Mouse (Mus musculus) E14TG2a.4 (cell line): ENCODE data around the gene Ctnnd2.

Source experiments
- H3K27me3 ChIP-seq: 2 replicates; pipeline ENCODE4 v1.6.1; 2014; ENCODE audit warnings: low read length, control low read depth; ENCODE audit not compliant: insufficient read depth
- H3K36me3 ChIP-seq: 2 replicates; pipeline ENCODE4 v1.6.1; 2014; ENCODE audit warnings: low read length, control low read depth; ENCODE audit not compliant: insufficient read depth
- H3K4me1 ChIP-seq: replicated peaks from 2 replicates; pipeline ENCODE4 v1.6.1; 2014; ENCODE audit warnings: low read depth, low read length, control low read depth
- H3K4me3 ChIP-seq: replicated peaks from 2 replicates; pipeline ENCODE4 v1.5.1; 2014; ENCODE audit warnings: mild to moderate bottlenecking, low read length
- H3K9me3 ChIP-seq: 2 replicates; pipeline ENCODE4 v1.6.1; 2014; ENCODE audit warnings: low read length, control low read depth
- CTCF ChIP-seq: conservative IDR thresholded peaks from 2 replicates; pipeline ENCODE4 v1.5.1; 2014; ENCODE audit warnings: low read length
- NANOG ChIP-seq: IDR thresholded peaks from 2 replicates; pipeline ENCODE4 v1.6.1; 2014; ENCODE audit warnings: borderline replicate concordance, low read length, mixed read lengths
- POU5F1 ChIP-seq: IDR thresholded peaks from 2 replicates; pipeline ENCODE4 v1.6.1; 2014; ENCODE audit warnings: low read length, borderline replicate concordance

The Ctnnd2 gene

DNA sequence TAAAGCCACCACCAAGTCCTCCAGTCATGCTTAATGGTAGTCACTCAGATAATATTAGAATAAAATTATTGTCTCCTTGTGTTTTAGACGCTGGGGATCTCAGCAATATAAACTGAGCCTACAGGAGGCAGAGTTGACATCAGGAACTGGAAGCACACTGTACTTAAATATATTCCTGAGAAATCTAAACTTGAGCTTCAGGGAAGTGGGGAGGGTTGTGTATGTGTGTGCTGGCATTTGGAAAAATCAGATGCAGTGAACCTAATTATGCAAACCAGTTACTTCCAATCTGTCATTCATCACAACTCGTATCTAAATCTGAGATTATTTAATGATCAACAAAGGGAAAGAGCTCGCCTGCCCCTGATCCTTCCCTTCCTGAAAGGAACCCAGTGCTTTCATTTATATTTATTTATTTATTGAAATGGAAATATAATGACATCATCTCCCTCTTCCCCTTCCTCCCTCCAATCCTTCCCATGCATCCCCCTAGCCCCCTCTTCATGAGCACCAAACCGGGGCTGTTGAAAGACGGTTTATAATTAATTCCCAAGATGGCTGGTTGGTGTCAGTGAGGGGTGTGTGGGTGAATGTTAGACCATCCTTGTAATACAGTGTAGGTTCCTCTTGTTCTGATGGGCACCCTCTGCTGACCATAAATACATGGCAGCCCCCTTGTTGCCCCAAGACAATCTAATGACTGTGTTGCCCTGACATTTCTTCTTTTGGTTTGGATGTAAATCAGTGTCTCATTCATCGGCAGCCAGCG, 495.6 kb downstream of the Ctnnd2 start:
- Histone ChIP-seq H3K9me3 (no peaks in the 10 kb centered on the region), H3K27me3 (no peaks in the 10 kb centered on the region), H3K36me3 (no peaks in the 10 kb centered on the region), H3K4me1 (peaks cover 17% of the 10 kb centered on the region), H3K4me3 (no peak overlapping the region)
- no peak for TF ChIP-seq NANOG
- no peak for TF ChIP-seq POU5F1
- TF ChIP-seq CTCF = no peak

DNA sequence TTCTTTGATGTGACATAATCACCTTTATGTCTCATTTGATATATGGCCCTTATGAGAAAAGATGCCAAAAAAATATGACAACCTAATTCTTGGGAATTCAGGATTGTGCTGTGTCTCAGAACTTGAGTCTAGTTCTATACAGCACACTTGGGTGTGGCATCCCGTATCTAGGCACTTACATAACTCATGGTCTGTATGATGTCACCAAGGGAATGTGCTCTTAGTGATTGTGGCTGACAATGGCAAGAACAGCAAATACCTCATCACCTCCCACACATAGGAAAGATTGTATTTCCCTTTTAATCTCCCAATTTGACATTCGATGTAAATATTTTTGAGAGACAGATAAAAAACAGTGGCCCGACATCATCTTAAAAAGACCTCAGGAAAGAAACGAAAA, 509.5 kb downstream of the Ctnnd2 start:
- no peaks in the 10 kb centered on the region for H3K9me3 ChIP-seq
- no peaks in the 10 kb centered on the region for H3K27me3 ChIP-seq
- no peak for TF ChIP-seq POU5F1
- no peak for TF ChIP-seq CTCF
- TF ChIP-seq NANOG = no peak
- no peaks in the 10 kb centered on the region for H3K36me3 ChIP-seq
- no peak overlapping the region for H3K4me3 ChIP-seq
- H3K4me1 ChIP-seq = no peaks in the 10 kb centered on the region

DNA sequence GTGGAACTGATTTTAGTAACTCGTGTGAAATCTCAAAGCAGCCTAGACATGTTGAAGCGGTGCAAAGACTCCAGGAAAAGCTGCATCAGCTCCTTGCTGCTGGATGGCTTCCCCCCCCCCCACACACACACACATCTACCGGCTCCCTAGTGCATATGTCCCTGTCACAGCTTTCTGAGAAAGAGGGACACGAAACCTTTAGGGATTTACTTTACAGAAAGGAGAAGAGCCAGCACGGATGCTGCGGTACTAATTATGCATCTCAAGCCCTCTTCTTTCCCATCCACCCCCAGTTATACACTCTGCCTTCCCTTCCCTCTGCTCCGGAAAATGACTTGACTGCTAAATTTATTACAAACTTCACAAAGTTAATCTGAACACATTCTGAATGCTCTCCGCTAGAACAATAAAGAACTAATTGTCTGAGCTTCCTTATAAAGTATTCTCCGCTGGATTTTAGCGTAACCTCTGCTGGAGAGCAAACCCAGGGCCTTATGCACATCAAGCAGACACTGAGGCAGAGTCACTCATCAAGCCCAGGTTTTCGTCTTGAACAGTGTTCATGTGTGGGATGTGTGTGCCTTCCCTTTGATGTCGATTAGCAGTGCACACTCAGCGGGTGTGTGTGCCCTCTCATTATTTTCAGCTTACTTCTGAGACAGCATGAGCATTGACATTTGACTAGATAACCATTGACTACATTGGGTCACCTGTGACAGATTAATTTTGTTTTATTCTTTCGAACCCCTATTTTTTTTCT, 510.1 kb downstream of the Ctnnd2 start:
- H3K27me3 ChIP-seq = no peaks in the 10 kb centered on the region
- no peaks in the 10 kb centered on the region for H3K4me1 ChIP-seq
- no peak overlapping the region for H3K4me3 ChIP-seq
- TF ChIP-seq NANOG (no peak), CTCF (no peak), POU5F1 (no peak)
- no peaks in the 10 kb centered on the region for H3K9me3 ChIP-seq
- H3K36me3 ChIP-seq = no peaks in the 10 kb centered on the region

DNA sequence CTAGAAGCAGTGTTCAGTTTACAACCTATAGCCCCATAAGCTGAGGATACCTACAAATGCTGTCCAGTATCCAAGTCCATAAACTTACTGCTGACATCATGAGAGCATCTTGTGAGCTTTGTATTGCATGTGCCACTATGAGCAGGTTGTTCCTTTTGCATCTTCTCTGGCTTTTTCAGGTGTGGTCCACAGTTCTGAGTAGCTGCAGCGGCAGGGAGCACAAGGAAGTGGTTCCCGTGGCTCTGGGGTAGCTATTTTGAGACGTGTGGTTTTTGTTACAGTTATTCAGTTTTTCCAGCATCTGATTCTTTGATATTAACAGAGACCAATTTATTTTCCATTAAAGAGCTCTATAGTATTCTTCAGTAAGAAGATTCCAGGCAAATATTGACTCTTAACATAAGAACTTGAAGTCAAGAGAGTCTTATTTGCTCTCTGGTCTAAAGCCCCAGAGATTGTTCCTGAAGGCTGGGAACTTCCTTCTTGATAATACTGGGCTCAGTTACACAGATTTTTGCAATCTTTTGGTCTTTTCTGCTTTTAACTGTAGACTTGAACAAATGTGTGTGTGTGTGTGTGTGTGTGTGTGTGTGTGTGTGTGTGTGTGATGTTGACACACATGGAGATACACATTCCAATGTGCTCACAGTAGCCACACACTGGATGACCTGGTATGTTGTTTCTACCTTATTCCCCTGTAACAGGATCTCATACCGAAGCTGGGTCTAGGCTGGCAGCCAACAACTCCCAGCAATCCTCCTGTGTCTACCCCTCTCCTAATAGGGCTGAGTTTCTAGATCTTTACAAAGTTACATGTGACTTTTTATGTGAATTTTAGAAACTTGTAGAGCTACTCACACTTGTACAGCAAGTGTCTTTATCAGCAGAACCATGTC, 514.1 kb downstream of the Ctnnd2 start:
- TF ChIP-seq NANOG (no peak), POU5F1 (no peak), CTCF (no peak)
- Histone ChIP-seq H3K4me1 (no peaks in the 10 kb centered on the region), H3K27me3 (no peaks in the 10 kb centered on the region), H3K4me3 (no peak overlapping the region), H3K36me3 (no peaks in the 10 kb centered on the region), H3K9me3 (no peaks in the 10 kb centered on the region)

DNA sequence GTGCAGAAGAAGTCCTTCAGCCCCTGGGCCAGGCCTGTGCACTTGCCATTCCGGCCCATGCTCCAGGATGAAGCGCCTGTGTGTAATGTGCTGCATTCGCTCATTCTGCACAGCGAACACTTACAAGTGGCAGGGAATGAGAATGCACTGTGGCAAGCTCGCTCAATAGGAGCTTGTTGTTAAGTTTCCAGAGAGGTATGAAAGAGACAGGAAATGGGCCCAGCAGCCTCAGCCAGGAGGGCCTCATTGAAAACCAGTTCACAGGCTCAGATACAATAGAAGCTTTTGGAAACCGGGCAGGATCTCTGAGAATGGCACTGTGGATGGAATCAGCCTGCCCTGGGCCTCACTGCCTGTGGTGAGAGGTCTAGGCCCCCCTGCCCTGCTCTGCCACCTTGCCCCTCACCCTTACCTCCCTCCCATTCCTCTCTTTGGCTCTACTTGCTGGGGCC, 521.4 kb downstream of the Ctnnd2 start:
- Histone ChIP-seq H3K4me1 (peaks cover 28% of the 10 kb centered on the region), H3K4me3 (peak overlapping the region; percentile 35), H3K9me3 (no peaks in the 10 kb centered on the region), H3K36me3 (no peaks in the 10 kb centered on the region), H3K27me3 (no peaks in the 10 kb centered on the region)
- TF ChIP-seq POU5F1 = no peak
- TF ChIP-seq CTCF = no peak
- TF ChIP-seq NANOG = peak; percentile 20; the same call in 1 of the 2 replicates

DNA sequence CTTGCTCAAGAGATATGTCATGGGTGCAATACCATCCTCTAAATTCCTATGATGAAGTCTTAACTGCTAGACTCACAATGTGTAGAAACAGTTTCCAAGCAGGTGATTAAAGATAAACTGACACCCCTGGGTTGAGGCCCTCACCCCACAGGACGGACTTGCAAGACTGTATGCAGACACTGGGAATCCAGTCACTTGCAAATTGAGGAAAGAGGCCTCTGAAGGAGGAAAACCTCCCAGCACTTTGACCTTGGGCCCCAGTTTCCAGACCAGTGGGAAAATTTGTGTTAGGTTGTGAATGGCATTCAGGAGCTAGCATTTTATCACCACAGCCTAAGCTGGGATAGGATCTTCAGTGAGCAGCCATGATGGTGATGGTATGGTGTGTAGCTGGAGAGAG, 521.9 kb downstream of the Ctnnd2 start:
- Histone ChIP-seq H3K27me3 (no peaks in the 10 kb centered on the region), H3K9me3 (no peaks in the 10 kb centered on the region), H3K36me3 (no peaks in the 10 kb centered on the region), H3K4me3 (peak overlapping the region; percentile 35), H3K4me1 (peaks cover 28% of the 10 kb centered on the region)
- TF ChIP-seq CTCF (no peak), POU5F1 (peak; percentile 37; the same call in 1 of the 2 replicates)

DNA sequence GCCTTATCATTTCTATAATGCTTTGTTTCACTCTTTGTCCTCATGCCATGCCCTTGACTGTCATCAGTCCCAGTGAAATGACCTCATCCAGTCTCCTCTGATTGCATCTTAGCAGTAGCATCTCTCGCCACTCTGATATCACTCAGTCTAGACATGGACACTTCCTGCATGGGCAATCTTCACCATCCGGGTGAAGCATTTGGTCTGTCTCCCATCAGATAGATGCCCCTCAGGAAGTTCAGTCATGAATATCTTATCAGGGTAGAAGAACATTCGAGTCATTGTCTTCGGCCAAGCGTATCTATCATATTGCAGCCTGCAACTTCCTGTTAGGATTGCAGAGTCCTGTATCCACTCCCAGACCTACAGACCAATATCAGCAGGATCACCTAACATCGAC, 523.5 kb downstream of the Ctnnd2 start:
- Histone ChIP-seq H3K4me1 (peaks cover 28% of the 10 kb centered on the region), H3K36me3 (no peaks in the 10 kb centered on the region), H3K27me3 (no peaks in the 10 kb centered on the region), H3K9me3 (no peaks in the 10 kb centered on the region), H3K4me3 (no peak overlapping the region)
- TF ChIP-seq NANOG = no peak
- no peak for TF ChIP-seq CTCF
- TF ChIP-seq POU5F1 = no peak

DNA sequence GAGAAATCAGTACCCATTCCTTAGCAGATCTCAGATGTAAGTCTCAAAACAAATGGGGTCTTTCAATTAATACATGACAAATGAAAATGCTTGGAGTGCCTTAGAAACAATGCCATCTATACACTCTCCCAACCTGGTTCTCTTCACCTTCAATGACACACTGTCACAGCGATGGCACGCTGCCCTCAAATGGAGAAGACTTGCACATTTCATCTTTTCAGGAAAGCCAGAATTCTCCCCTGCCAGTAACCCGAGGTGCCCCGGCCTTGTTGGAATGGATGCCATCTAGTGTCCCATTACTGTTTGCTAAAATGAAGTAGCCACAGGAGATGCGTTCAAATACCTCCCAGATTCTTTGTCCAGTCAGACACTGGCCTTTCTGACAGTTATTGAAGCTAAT, 525.0 kb downstream of the Ctnnd2 start:
- Histone ChIP-seq H3K27me3 (no peaks in the 10 kb centered on the region), H3K36me3 (no peaks in the 10 kb centered on the region), H3K4me1 (peaks cover 28% of the 10 kb centered on the region), H3K9me3 (no peaks in the 10 kb centered on the region), H3K4me3 (no peak overlapping the region)
- TF ChIP-seq POU5F1 (no peak), CTCF (no peak), NANOG (no peak)
